Mouse (Mus musculus): ENCODE results near the gene Polr3a.

DNA sequence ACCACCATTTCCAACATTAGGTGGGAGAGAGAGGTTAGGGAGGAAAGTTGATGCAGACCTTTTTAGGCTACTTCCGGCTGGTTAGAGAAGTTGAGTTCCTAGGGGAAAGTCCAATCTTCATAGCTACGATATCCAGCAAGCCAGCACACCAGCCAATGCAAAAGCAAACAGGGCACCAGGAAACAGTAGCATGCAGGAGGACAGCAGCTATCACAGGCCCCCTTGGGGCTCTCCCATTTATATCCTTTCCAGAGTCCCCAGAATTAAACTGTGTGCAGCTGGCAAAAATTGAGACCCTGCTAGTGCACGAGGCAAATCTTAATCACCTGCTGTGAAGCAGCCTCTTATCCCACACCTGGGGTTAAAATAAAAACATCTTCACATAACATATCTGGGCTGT lies 38.3 kb upstream of the Polr3a start:
- TF ChIP-seq CTCF (IDR thresholded peaks at IDR 0.05; ENCODE audit: borderline replicate concordance, control insufficient read depth, extremely low read depth, insufficient read depth, low read length, poor library complexity) (no peak), POLR2A (IDR thresholded peaks at IDR 0.05; ENCODE audit: control insufficient read depth, extremely low read depth, insufficient read depth, low read length, poor library complexity) (no peak)

Data from thymus, adult 2 months (tissue).